Mouse (Mus musculus) kidney, embryonic 14.5 days (tissue): ENCODE results near the gene H2al2c. TPM values are rescaled to one million over a fixed set of nuclear protein-coding genes. Genes with fewer than 3 reads are reported as not detected.
"Not testable (repeated sequence)": the region's sequence is repeated elsewhere in the genome, so short reads cannot be mapped to it uniquely, and the experiment has no call there.

ENCODE experiments used
- ATAC-seq: fragments of 200-750 bp; cut with Nextera tagmentation; 2 replicates; pipeline ENCODE4 v1.8.0; 2017; ENCODE audit warnings: moderate number of reproducible peaks, mild to moderate bottlenecking, moderate TSS enrichment, moderate library complexity; ENCODE audit not compliant: low FRiP score, low TSS enrichment
- H3K27ac ChIP-seq: fragments of 300-500 bp; sonication (generic); 2 replicates; pipeline ENCODE4 v1.5.1; 2014; ENCODE audit warnings: low read depth, mild to moderate bottlenecking, low read length, moderate library complexity, mixed read lengths
- H3K27me3 ChIP-seq: fragments of 300-500 bp; sonication (generic); 2 replicates; pipeline ENCODE4 v1.6.1; 2014; ENCODE audit warnings: mild to moderate bottlenecking, low read length; ENCODE audit not compliant: control insufficient read depth, insufficient read depth
- H3K36me3 ChIP-seq: fragments of 300-500 bp; sonication (generic); 2 replicates; pipeline ENCODE4 v1.6.1; 2014; ENCODE audit warnings: low read length, mixed read lengths; ENCODE audit not compliant: control insufficient read depth, insufficient read depth
- H3K4me1 ChIP-seq: fragments of 300-500 bp; sonication (generic); 2 replicates; pipeline ENCODE4 v1.6.1; 2014; ENCODE audit warnings: low read length, mixed read lengths; ENCODE audit not compliant: control insufficient read depth, insufficient read depth
- H3K4me2 ChIP-seq: fragments of 300-500 bp; sonication (generic); replicated peaks from 2 replicates; pipeline ENCODE4 v1.6.1; 2014; ENCODE audit warnings: low read depth, mild to moderate bottlenecking, low read length
- H3K4me3 ChIP-seq: fragments of 300-500 bp; sonication (generic); 2 replicates; pipeline ENCODE4 v1.5.1; 2014; ENCODE audit warnings: mild to moderate bottlenecking, low read length
- H3K9ac ChIP-seq: fragments of 300-500 bp; sonication (generic); 2 replicates; pipeline ENCODE4 v1.6.1; 2014; ENCODE audit warnings: low read depth, mild to moderate bottlenecking, low read length, moderate library complexity
- H3K9me3 ChIP-seq: fragments of 300-500 bp; sonication (generic); 2 replicates; pipeline ENCODE4 v1.6.1; 2016; ENCODE audit warnings: low read length; ENCODE audit not compliant: control insufficient read depth
- WGBS: fragments of 180-500 bp; shearing (Covaris S2); extraction: QIAGEN DNeasy Blood & Tissue Kit; methylation state at CpG from one replicate; pipeline ENCODE4 v1.1.7; 2014; 5-methylcytosine and 5-hydroxymethylcytosine counted together
- polyA plus RNA-seq: library from polyadenylated mRNA; unstranded; fragments of >200 nt; fragmentation: Nextera tagmentation; extraction: Ambion mirVana; gene quantifications from 2 replicates; pipeline ENCODE4 v1.2.1, GENCODE M21; 2014

Gene H2al2c
- not detected in 2 replicates for polyA plus RNA-seq

DNA sequence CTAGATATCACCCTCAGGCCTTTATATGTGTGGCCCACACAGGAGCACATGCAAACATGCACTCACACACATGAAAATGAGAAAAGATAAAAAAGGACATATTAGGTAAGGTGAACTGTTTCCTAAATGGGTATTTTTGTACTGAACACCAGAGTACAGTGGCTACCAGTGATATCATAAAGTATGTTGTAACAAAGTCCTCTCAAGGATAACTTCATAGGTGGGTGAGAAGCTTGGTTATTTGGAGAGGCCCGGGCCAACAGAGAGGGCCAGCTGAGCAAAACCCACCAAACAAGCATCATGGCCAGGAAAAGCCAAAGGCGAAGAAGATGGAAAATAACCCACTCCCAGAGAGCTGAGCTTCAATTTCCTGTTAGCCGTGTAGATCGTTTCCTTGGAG lies at the start of gene H2al2c:
H2al2c (plus strand) TSS at position 301 of the 400 bp plus-strand sequence.
- H3K4me1 ChIP-seq, ATAC-seq, H3K27ac ChIP-seq, H3K9me3 ChIP-seq, H3K9ac ChIP-seq, H3K4me2 ChIP-seq, H3K4me3 ChIP-seq, H3K27me3 ChIP-seq, H3K36me3 ChIP-seq: not testable (repeated sequence)
- WGBS = no CpG with 5 or more reads among the region's 4 CpGs

Other genes with a start within 250 kb of the H2al2c start
- gene Sry, start 64.6 kb downstream of the H2al2c start, polyA plus RNA-seq = not detected in 2 replicates
- not detected in 2 replicates for gene H2al2b, start 121.6 kb downstream of the H2al2c start, polyA plus RNA-seq
- gene Gm4064, start 197.1 kb downstream of the H2al2c start, polyA plus RNA-seq = not detected in 2 replicates
- not detected in 2 replicates for gene Rbmy, start 231.6 kb downstream of the H2al2c start, polyA plus RNA-seq
- gene Gm10256, start 231.6 kb downstream of the H2al2c start, polyA plus RNA-seq = not detected in 2 replicates